ENCODE assay signal across 21 mouse cellular contexts in genomic region chr12:114996817-114997216, GRCm38 (mm10).
DNase-seq lines count a peak whose midpoint lies in the region; ATAC-seq and TF ChIP-seq lines count a peak whose summit lies in the region.
"Had no signal": no experiment of that assay in that cellular context is flagged by ENCODE, and none has a peak within 500 bp of the region (broad histone marks: within the 10 kb centered on the region; RNA-seq: fewer than 3 reads in every experiment).

No protein-coding gene starts in this region.

- peak; percentile 46 for TF ChIP-seq CTCF in liver, postnatal 0 days (IDR thresholded peaks at IDR 0.05; ENCODE audit: low read depth)

- no peaks in the 10 kb centered on the region for H3K27me3 ChIP-seq in liver, postnatal 0 days (ENCODE audit: insufficient read depth, low read length)
- no peaks in the 10 kb centered on the region for H3K27me3 ChIP-seq in liver, embryonic 11.5 days (replicated peaks; ENCODE audit: control insufficient read depth, insufficient read depth, low read length)
- H3K27me3 ChIP-seq: embryonic facial prominence, embryonic 12.5 days; hindbrain, embryonic 13.5 days; liver, embryonic 13.5 days; neural tube, embryonic 13.5 days had no signal

- no peak overlapping the region for H3K4me3 ChIP-seq in liver, postnatal 0 days (ENCODE audit: low read depth, low read length)
- H3K4me3 ChIP-seq in liver, embryonic 11.5 days (ENCODE audit: low read depth, low read length), result no peak overlapping the region
- H3K4me3 ChIP-seq: embryonic facial prominence, embryonic 12.5 days; heart, adult 2 months; hindbrain, embryonic 13.5 days; liver, embryonic 13.5 days; neural tube, embryonic 13.5 days had no signal

- no peaks in the 10 kb centered on the region; the same call in 1 of the 2 replicates for H3K9me3 ChIP-seq in liver, postnatal 0 days (ENCODE audit: low read length)
- H3K9me3 ChIP-seq in liver, embryonic 11.5 days (ENCODE audit: control insufficient read depth, low read length), result 0 out of 2 replicates have a peak, but pooled peaks cover 4% of the 10 kb centered on the region
- H3K9me3 ChIP-seq: liver, embryonic 13.5 days had no signal

- TF ChIP-seq EP300 in liver, postnatal 0 days (IDR thresholded peaks at IDR 0.05; ENCODE audit: low read depth), result no peak

- DNase-seq in liver, postnatal 0 days, result no peak
- no peak for DNase-seq in liver, embryonic 11.5 days (ENCODE audit: low spot score)
- DNase-seq in ZHBTc4 (ENCODE audit: low read depth, low spot score), result peak; percentile 26
- peak; percentile 66 for DNase-seq in naive thymus-derived CD4-positive, alpha-beta T cell, adult 2 months (ENCODE audit: low read depth)
- peak; percentile 68 for DNase-seq in thymus, postnatal 4 days
- no peak for DNase-seq in gastrocnemius, postnatal 10 days
- no peak for DNase-seq in ovary, postnatal 10 days (ENCODE audit: low spot score)
- no peak for DNase-seq in neural tube, embryonic 10.5 days (ENCODE audit: extremely low spot score, low spot score)
- DNase-seq: adrenal gland, postnatal 10 days; cerebellum, adult 8-10 months; heart, adult 2 months; kidney, adult 11 months; kidney, postnatal 14 days; layer of hippocampus, adult 9-11 months; liver, embryonic 13.5 days; right cerebral cortex, postnatal 4 days had no signal

- H3K9ac ChIP-seq in liver, postnatal 0 days (replicated peaks), result no peak overlapping the region
- H3K9ac ChIP-seq in liver, embryonic 11.5 days (ENCODE audit: low read depth, low read length), result no peak overlapping the region
- H3K9ac ChIP-seq: embryonic facial prominence, embryonic 12.5 days; hindbrain, embryonic 13.5 days; liver, embryonic 13.5 days; neural tube, embryonic 13.5 days had no signal

- no peak overlapping the region for H3K4me2 ChIP-seq in liver, postnatal 0 days (ENCODE audit: low read depth, low read length)
- no peak overlapping the region for H3K4me2 ChIP-seq in liver, embryonic 11.5 days
- H3K4me2 ChIP-seq: embryonic facial prominence, embryonic 12.5 days; hindbrain, embryonic 13.5 days; liver, embryonic 13.5 days; neural tube, embryonic 13.5 days had no signal

- no peak overlapping the region for H3K27ac ChIP-seq in liver, postnatal 0 days (ENCODE audit: low read depth)
- no peak overlapping the region for H3K27ac ChIP-seq in liver, embryonic 11.5 days (ENCODE audit: low read depth, low read length)
- H3K27ac ChIP-seq: embryonic facial prominence, embryonic 12.5 days; heart, adult 2 months; hindbrain, embryonic 13.5 days; liver, embryonic 13.5 days; neural tube, embryonic 13.5 days had no signal

- no peaks in the 10 kb centered on the region for H3K36me3 ChIP-seq in liver, postnatal 0 days (replicated peaks; ENCODE audit: insufficient read depth, low read length)
- H3K36me3 ChIP-seq in liver, embryonic 11.5 days (ENCODE audit: control insufficient read depth, insufficient read depth, low read length), result no peaks in the 10 kb centered on the region
- H3K36me3 ChIP-seq: embryonic facial prominence, embryonic 12.5 days; G1E; hindbrain, embryonic 13.5 days; liver, embryonic 13.5 days; neural tube, embryonic 13.5 days had no signal

- ATAC-seq in liver, postnatal 0 days, result no peak
- no peak for ATAC-seq in liver, embryonic 11.5 days (replicated peaks; ENCODE audit: low FRiP score)
- ATAC-seq: lung, postnatal 0 days had no signal

- H3K4me1 ChIP-seq in liver, postnatal 0 days (ENCODE audit: insufficient read depth), result no peaks in the 10 kb centered on the region
- no peaks in the 10 kb centered on the region for H3K4me1 ChIP-seq in liver, embryonic 11.5 days (replicated peaks; ENCODE audit: control insufficient read depth, insufficient read depth, low read length)
- H3K4me1 ChIP-seq: embryonic facial prominence, embryonic 12.5 days; hindbrain, embryonic 13.5 days; liver, embryonic 13.5 days; neural tube, embryonic 13.5 days had no signal

Comparison
In these comparisons a context has a peak if more than half of its experiments do, and no peak if none do; other contexts are left out.
1. DNase-seq: peak in ZHBTc4 (single experiment), naive thymus-derived CD4-positive, alpha-beta T cell, adult 2 months (single experiment) and thymus, postnatal 4 days (single experiment); none in liver, postnatal 0 days (single experiment), liver, embryonic 11.5 days (single experiment), gastrocnemius, postnatal 10 days (single experiment), ovary, postnatal 10 days (single experiment) and neural tube, embryonic 10.5 days (single experiment).